Mouse (Mus musculus) cerebellum, adult 9-10 months (tissue): ENCODE measurements around the gene Slamf9.

Experiments
- DNase-seq: peaks from one replicate; pipeline ENCODE4 v3.0.0; 2022

The Slamf9 gene

DNA sequence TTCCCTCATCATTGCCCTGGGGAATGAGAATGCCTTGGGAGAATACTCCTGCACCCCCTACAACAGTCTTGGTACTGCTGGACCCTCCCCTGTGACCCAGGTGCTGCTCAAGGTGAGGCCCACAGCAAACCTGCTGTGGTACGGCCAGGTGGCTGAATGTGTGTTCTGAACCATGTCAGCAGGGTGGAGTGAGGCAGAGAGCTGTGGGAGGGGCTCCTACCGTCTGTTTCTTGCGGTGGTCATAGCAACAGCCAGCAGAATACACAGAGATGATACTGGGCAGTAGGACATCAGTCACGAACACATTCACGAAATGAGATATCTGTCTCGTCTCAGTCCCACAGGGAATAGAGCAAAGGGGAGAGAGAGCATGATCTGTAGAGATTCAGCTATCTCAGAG, 18.4 kb downstream of the Slamf9 start:
- DNase-seq = no peak

- no peak for DNase-seq
These were observed 20.9 kb downstream of the Slamf9 start for GRCm38 (mm10) chr1:172496030-172496429.

GRCm38 (mm10) chr1:172497428-172497827, 22.3 kb downstream of the Slamf9 start:
- no peak for DNase-seq

- DNase-seq = no peak
These were observed 24.7 kb downstream of the Slamf9 start, which contains the start of gene Tagln2 for GRCm38 (mm10) chr1:172499765-172500441. Tagln2 (plus strand) TSS chr1:172500047.

DNA sequence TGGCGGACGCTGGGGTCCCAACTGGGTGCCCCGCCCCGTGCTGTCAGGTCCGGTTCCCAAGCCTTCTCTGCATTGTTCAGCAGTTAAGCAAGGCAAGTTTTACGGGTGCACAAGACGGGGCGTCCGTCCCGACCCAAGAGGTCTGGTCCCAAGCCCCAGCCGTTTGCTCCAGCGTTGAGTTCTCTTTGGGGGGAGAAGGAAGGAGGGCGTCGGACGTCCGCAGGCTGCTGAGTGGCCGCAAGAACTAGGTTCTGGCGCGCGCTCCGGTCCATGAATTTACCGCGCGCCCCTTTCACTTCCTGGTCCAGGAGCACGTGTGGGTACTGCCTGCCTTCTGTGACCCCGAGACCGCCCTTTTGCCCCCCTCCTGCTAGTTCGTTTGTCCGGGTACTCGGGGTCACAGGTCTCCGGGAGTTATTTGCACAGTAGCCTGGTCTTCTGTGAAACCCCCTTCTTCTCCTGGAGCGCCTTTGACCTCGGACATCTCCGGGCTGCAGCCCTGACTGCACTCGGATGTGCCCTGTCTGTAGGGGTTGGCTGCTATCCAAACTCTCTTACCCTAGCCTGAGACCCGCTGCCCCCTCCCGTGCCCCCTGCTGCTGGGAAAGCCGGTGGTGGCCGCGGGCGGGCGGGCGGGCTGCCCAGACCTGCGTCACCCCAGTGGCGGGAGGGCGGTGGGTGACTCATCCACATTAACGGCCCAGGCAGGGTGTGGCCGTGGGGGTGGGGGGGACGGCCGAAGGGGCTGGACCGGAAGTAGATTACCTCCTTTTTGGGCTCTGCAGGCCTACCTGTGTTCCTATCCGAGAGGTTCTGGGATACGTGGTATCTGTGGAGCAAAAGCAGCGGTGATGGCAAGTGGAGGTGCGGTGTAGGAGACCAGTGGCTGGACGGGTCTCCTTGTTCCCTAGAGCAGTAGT, 25.6 kb downstream of the Slamf9 start:
- DNase-seq = no peak

DNA sequence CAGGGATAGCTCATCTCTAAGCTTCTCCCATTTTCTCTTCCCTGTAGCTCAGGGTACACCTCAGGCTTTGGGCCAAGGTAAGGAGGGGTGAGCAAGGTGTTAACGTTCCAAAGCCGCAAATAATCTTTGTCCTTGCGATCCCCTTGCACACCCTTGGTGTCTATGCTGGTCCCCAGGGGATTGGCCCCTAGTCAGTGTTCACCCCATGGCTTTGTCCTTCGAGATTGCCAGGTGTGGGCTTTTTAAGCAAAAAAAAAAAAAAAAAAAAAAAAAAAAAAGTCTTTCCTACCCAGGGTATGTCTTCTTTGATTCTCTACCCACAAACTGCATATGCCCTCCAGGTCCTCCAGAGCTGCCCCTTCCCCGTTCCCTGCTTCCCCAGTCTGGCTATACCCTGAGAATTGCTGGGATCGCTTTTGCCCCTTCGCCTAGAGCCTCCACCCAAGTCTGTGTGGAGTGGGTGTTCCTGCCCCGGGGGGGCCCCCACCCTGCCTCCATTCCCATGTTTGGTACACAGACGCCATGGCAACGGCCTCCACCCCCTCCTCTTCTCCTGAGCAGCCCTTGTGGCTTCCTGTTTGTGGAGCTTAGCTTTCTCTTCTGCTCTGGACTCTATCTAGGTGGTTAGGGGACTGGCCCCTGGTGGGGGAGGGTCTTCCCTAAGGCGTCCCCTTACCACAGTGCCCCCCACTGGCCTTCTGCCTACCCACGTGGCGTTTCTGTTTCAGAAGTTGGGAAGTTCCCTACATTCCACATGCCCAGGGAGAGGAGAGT, 26.4 kb downstream of the Slamf9 start:
- no peak for DNase-seq

DNA sequence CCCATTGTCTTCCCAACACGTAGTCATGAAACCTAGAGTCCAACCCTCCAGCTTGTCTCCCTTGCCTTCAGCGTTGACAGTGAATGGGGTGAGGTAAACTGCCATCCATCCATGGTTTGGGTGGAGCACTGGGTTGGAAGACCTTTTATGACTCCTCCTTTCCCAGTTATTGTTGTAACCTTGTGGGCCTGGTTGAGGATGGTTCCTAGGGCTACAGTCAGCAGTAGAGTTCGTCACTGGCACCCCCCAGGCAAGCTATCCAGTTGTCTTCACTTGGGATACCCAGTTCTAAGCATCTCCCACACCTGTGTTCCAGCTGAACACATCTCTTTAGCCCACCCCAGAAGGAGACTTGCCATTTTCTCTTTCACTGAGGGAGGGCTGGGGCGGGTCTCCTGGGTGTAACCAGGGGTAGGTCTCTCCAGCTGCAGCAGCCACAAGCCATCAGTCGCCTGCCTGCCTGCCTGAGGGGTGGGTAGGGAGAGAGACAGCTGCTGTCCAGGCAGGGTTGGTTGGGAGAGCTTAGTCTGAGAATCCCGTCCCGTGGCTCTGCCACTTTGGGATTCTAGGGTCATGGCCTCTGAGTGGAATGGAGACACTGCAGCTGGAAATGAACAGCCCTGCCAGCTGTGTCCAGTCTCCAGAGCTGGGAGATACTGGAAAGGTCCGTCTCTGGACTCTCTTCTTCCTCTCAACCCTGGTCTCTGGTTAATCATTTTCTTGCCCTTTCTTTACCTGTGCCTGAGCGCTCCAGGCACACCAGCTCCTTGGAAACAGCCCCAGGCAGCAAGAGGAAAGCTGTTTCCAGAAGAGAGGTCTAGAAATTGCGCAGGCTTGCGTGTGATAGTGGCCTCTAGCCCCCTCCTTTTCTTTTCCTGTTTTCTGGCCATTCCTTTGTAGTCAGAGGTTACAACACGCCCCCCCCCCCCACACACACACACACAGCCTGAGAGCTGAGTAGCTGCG, 27.3 kb downstream of the Slamf9 start:
- DNase-seq = no peak

GRCm38 (mm10) chr1:172503111-172503997, 28.2 kb downstream of the Slamf9 start:
- DNase-seq = no peak

GRCm38 (mm10) chr1:172504756-172505155, 29.6 kb downstream of the Slamf9 start:
- DNase-seq = no peak

DNA sequence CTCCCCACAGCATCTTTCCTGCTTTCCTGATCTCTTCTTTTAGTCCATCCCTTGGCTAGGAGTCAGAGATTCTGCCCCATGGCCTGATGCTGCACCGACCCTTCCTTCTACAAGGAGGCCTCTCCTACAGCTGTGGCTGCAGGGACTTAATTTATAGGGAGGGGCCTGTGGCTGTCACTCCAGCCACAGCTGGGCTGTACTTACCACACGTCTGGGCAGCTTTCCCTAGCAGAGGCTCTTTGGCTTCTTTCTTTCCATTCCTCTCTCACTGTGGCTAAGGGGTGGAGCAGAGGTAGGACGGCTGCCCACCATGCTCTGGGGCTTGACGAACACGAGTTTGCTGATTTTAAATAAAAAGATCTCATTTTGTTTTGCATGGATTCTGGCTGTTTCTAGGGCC, 31.8 kb downstream of the Slamf9 start:
- no peak for DNase-seq

DNA sequence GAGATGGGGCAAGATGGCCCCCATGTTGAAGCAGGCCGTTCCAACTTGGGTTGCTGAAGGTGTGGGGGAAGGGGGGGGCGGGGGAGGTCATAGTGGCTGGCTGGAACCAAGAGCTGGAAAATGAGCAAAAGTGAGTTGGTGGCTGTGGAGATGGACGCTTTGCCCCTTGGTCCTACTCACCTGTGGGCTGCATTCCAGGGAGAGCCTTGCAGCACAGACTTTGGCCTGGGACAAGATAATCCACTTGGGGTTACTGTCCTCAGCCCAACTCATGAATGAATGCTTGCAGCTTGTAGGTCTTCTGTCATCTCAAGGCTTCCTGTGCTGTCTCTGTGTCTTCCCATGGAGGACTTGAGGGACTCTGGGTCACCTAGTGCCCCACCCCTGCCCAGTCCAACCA, 32.5 kb downstream of the Slamf9 start:
- no peak for DNase-seq

DNA sequence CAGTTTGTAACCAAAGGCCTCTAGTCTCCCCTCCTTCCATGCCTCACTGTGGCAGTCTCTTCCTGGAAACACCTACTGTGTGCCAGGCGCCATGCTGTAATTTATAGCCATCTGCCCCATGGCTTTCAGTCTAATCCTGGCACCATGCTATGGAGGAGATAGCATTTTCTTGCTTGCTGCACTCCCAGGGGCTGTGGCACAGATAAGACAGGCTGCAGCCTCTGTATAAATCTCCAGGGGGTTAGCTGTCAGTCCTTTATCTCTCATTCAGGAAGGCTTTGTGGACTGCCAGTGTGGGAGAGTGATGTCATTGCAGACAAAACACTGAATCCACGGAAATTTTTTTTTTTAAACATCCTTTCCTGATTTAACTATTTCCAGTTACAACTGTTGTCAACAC, 33.0 kb downstream of the Slamf9 start:
- DNase-seq = no peak

- no peak for DNase-seq
These were observed 34.1 kb downstream of the Slamf9 start for GRCm38 (mm10) chr1:172509235-172509634.

DNA sequence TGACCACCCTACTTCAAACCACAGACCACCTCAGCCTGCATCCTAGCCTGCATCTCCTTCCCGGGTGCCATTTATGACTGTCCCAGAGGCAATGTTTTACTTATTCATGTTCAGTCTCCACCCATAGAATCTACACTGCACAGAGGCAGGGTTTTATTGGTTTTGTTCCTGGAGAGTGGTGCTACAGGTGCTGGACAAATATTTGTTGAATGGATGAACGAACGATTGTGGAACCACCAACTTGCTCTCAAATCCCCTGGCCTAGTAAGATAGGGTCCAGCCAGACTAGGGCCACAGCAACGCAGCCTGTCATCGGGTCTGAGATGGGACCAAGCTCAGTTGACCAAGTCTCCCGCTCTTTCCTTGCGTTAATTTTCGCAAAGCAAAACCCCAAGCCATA, 34.8 kb downstream of the Slamf9 start:
- DNase-seq = no peak

- DNase-seq = no peak
These were observed 35.3 kb downstream of the Slamf9 start for GRCm38 (mm10) chr1:172510421-172510972.

DNA sequence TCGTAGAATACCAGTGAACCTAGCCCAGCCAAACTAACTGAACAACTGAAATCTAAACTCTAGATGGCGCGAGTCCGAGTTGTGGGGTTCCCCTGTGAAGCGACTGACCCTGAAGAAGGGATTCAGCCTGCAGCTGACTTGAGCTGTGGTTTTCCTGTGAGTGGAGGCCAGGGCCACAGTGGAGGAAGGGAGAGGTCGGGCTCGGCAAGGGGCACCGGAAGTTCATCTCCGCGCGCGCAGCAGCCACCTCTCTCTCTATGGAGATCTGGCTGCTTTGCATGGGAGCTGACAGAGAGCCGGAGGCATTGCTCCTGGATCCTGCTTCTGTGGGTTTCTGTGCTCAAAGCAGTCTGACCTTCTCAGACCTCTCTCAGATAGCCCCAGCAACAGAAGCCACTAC, 37.8 kb downstream of the Slamf9 start:
- no peak for DNase-seq

GRCm38 (mm10) chr1:172513525-172514212, 38.5 kb downstream of the Slamf9 start:
- no peak for DNase-seq

DNA sequence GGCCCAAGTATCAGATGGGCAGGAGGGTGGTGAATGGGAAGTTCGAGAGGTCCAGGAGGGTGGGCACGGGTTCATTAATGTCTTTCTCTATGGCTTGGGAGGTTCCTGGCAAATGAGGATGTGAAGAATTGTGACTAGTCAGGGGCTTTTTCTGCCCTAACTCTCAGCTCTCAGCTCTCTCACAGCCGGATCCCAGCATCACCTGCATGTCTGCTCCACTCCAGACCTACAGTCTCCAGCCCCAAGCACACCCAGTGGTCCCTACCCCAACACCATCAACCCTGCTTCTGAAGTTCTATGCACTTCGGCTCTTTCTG, 39.0 kb downstream of the Slamf9 start:
- no peak for DNase-seq

GRCm38 (mm10) chr1:172514551-172515268, 39.6 kb downstream of the Slamf9 start:
- DNase-seq = no peak

GRCm38 (mm10) chr1:172515396-172515795, 40.2 kb downstream of the Slamf9 start:
- DNase-seq = no peak
